Comparison of ENCODE assay signal across 20 mouse cellular contexts in the genomic region with DNA sequence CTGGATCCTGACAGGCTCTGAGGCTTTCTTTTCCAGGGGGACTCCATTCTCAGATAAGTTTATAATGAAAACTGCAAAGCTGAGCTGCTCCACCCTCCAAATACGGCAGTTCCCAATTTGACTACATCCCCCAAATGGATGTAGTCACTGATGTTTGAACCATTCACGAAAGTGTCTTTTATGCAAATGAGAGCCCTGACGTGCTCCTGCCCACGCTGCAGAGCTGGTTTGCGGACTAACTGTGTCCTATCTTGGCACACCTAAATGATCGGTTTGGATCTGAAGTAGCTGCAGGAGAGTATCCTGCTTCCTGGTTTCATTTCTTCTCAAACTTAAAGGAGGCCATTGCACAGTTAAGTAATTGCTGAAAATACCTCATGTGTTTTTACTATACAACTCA. TPM values are rescaled to one million over a fixed set of nuclear protein-coding genes. Genes with fewer than 3 reads are reported as not detected.
A peak's percentile ranks its signal among the peaks of the same experiment; 100 is the strongest.
DNase-seq lines count a peak whose midpoint lies in the region; ATAC-seq and TF ChIP-seq lines count a peak whose summit lies in the region.
"Had no signal": no experiment of that assay in that cellular context is flagged by ENCODE, and none has a peak within 500 bp of the region (broad histone marks: within the 10 kb centered on the region; RNA-seq: fewer than 3 reads in every experiment).

No protein-coding gene starts in this region.

- TF ChIP-seq CTCF in lung, postnatal 0 days (IDR thresholded peaks at IDR 0.05) = no peak

- no peaks in the 10 kb centered on the region for H3K9me3 ChIP-seq in heart, embryonic 13.5 days
- H3K9me3 ChIP-seq in lung, postnatal 0 days (ENCODE audit: low read length) = no peaks in the 10 kb centered on the region
- no peaks in the 10 kb centered on the region for H3K9me3 ChIP-seq in stomach, embryonic 16.5 days (replicated peaks; ENCODE audit: control insufficient read depth, low read length)
- peaks cover 7% of the 10 kb centered on the region; the same call in 1 of the 2 replicates for H3K9me3 ChIP-seq in midbrain, embryonic 10.5 days (replicated peaks)
- H3K9me3 ChIP-seq: limb, embryonic 15.5 days had no signal

- ATAC-seq in heart, embryonic 13.5 days (ENCODE audit: extremely low read depth, insufficient number of reproducible peaks, low FRiP score, low TSS enrichment) = no peak
- no peak for ATAC-seq in lung, postnatal 0 days
- no peak for ATAC-seq in stomach, embryonic 16.5 days (ENCODE audit: insufficient read depth, low FRiP score)
- ATAC-seq: forebrain, embryonic 16.5 days; hindbrain, embryonic 16.5 days; midbrain, embryonic 16.5 days had no signal

- H3K27me3 ChIP-seq in heart, embryonic 13.5 days (replicated peaks) = no peaks in the 10 kb centered on the region
- H3K27me3 ChIP-seq in lung, postnatal 0 days (replicated peaks; ENCODE audit: insufficient read depth, low read length) = no peaks in the 10 kb centered on the region
- H3K27me3 ChIP-seq in stomach, embryonic 16.5 days (ENCODE audit: control insufficient read depth, insufficient read depth, low read length) = no peaks in the 10 kb centered on the region
- no peaks in the 10 kb centered on the region for H3K27me3 ChIP-seq in midbrain, embryonic 10.5 days (ENCODE audit: low read depth, poor library complexity, severe bottlenecking)
- H3K27me3 ChIP-seq: limb, embryonic 15.5 days had no signal

- no peak overlapping the region for H3K4me3 ChIP-seq in heart, embryonic 13.5 days
- H3K4me3 ChIP-seq in lung, postnatal 0 days (ENCODE audit: low read depth, low read length) = no peak overlapping the region
- peak overlapping the region; percentile 21; the same call in 1 of the 2 replicates for H3K4me3 ChIP-seq in brown adipose tissue, adult 24 weeks (ENCODE audit: insufficient read depth, low read depth, low read length)
- H3K4me3 ChIP-seq in stomach, embryonic 16.5 days (replicated peaks; ENCODE audit: low read length) = no peak overlapping the region
- no peak overlapping the region for H3K4me3 ChIP-seq in midbrain, embryonic 10.5 days
- H3K4me3 ChIP-seq: erythroblast, embryonic 14.5 days; limb, embryonic 15.5 days had no signal

- 0 out of 2 replicates have a peak overlapping the region, but pooled peaks have one; percentile 14 for H3K9ac ChIP-seq in heart, embryonic 13.5 days
- no peak overlapping the region for H3K9ac ChIP-seq in lung, postnatal 0 days (replicated peaks; ENCODE audit: low read depth)
- no peak overlapping the region for H3K9ac ChIP-seq in stomach, embryonic 16.5 days (ENCODE audit: low read length)
- H3K9ac ChIP-seq: limb, embryonic 15.5 days had no signal

- no peak for DNase-seq in heart, postnatal 4 days
- no peak for DNase-seq in lung, postnatal 0 days (ENCODE audit: low spot score)
- no peak for DNase-seq in lung, postnatal 36 days
- no peak for DNase-seq in kidney, postnatal 25 days
- DNase-seq in midbrain, embryonic 10.5 days (ENCODE audit: low spot score) = no peak
- DNase-seq: adrenal gland, postnatal 10 days; cerebellum, postnatal 10 days; kidney, adult 2 months; kidney, postnatal 4 days; lung, adult 18-20 months; spleen, adult 18-20 months; thymus, postnatal 25 days had no signal

- 59% methylated on average over 6 of the region's 6 CpGs for WGBS in heart, embryonic 13.5 days
- 36% methylated on average over 6 of the region's 6 CpGs for WGBS in lung, postnatal 0 days
- 55% methylated on average over 6 of the region's 6 CpGs for WGBS in stomach, embryonic 16.5 days
- 64% methylated on average over 6 of the region's 6 CpGs for WGBS in midbrain, embryonic 10.5 days

- H3K4me2 ChIP-seq in heart, embryonic 13.5 days = 0 out of 2 replicates have a peak overlapping the region, but pooled peaks have one; percentile 7
- H3K4me2 ChIP-seq in lung, postnatal 0 days (replicated peaks; ENCODE audit: low read depth, low read length) = peak overlapping the region; percentile 32; the same call in 1 of the 2 replicates
- peak overlapping the region; percentile 2; the same call in 1 of the 2 replicates for H3K4me2 ChIP-seq in stomach, embryonic 16.5 days (ENCODE audit: low read depth, low read length)
- H3K4me2 ChIP-seq: limb, embryonic 15.5 days had no signal

- peaks cover 10% of the 10 kb centered on the region for H3K36me3 ChIP-seq in heart, embryonic 13.5 days
- no peaks in the 10 kb centered on the region for H3K36me3 ChIP-seq in lung, postnatal 0 days (ENCODE audit: insufficient read depth, low read length)
- H3K36me3 ChIP-seq in stomach, embryonic 16.5 days (ENCODE audit: control insufficient read depth, insufficient read depth, low read length) = no peaks in the 10 kb centered on the region
- peaks cover 39% of the 10 kb centered on the region for H3K36me3 ChIP-seq in midbrain, embryonic 10.5 days

- peaks cover 60% of the 10 kb centered on the region for H3K4me1 ChIP-seq in heart, embryonic 13.5 days
- peaks cover 8% of the 10 kb centered on the region; the same call in 1 of the 2 replicates for H3K4me1 ChIP-seq in lung, postnatal 0 days (ENCODE audit: insufficient read depth, low read depth, low read length)
- H3K4me1 ChIP-seq in brown adipose tissue, adult 24 weeks (ENCODE audit: control insufficient read depth, insufficient read depth, insufficient read length, low read length) = peaks cover 25% of the 10 kb centered on the region; the same call in 1 of the 2 replicates
- H3K4me1 ChIP-seq in stomach, embryonic 16.5 days (ENCODE audit: control insufficient read depth, insufficient read depth, low read length) = peaks cover 27% of the 10 kb centered on the region
- peaks cover 39% of the 10 kb centered on the region for H3K4me1 ChIP-seq in midbrain, embryonic 10.5 days

- no peak for TF ChIP-seq EP300 in lung, postnatal 0 days (IDR thresholded peaks at IDR 0.05)

- no peak overlapping the region for H3K27ac ChIP-seq in heart, embryonic 13.5 days (replicated peaks)
- H3K27ac ChIP-seq in lung, postnatal 0 days (ENCODE audit: low read length) = peak overlapping the region; percentile 14; the same call in 1 of the 2 replicates
- no peak overlapping the region; the same call in 1 of the 2 replicates for H3K27ac ChIP-seq in brown adipose tissue, adult 24 weeks (replicated peaks; ENCODE audit: low read depth, low read length)
- H3K27ac ChIP-seq in stomach, embryonic 16.5 days (ENCODE audit: low read length) = no peak overlapping the region
- H3K27ac ChIP-seq in midbrain, embryonic 10.5 days (replicated peaks) = no peak overlapping the region
- H3K27ac ChIP-seq: limb, embryonic 15.5 days had no signal

RNA-seq across cellular contexts. Expression of a gene that starts 6.7 kb away (rescaled TPM):
- 19.0 and 20.2 TPM in 2 replicates for polyA plus RNA-seq in heart, embryonic 13.5 days (2015; fragmentation: Nextera tagmentation; extraction: Ambion mirVana)
- total RNA-seq in heart, postnatal 4 days (2021) = 10 to 100 TPM; 34.6 to 36.7 TPM
- 23.0 and 25.1 TPM in 2 replicates for polyA plus RNA-seq in lung, postnatal 0 days (2015; fragmentation: Nextera tagmentation; extraction: Ambion mirVana)
- polyA plus RNA-seq in brown adipose tissue, adult 24 weeks (2012; ENCODE audit: insufficient read depth, insufficient read length, missing spikeins) = 6.3 and 7.1 TPM in 2 replicates
- polyA plus RNA-seq in stomach, embryonic 16.5 days (2015; fragmentation: Nextera tagmentation; extraction: Ambion mirVana) = 33.0 and 37.4 TPM in 2 replicates
- 36.1 and 39.0 TPM in 2 replicates for polyA plus RNA-seq in midbrain, embryonic 10.5 days (2016; fragmentation: Nextera tagmentation; extraction: Ambion mirVana)
